Mouse (Mus musculus): ENCODE measurements around the gene Tmigd1. TPM values are rescaled to one million over a fixed set of nuclear protein-coding genes. Genes with fewer than 3 reads are reported as not detected.

Gene Tmigd1
- total and polyA plus RNA-seq, 3 experiments = 0.16 to 0.57 (median 0.47) TPM

DNA sequence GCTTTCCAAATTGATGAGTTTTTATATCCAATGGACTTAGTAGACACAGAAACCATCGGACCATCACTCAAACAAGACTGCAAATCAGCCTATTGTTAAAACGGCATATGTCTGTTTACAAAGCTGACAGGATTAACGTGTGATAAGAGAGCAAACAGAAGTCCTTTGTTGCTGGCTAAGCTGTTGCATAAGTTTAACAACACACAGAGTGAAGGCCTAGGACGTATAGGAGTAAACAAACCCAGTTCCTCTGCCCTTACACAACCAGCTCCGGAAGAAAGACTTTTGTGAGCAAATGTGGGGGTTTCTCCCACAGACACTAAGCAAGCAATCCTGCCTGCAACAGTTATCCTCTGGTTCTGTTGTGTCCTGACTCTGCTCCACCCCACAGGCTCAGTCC lies 17.5 kb upstream of the Tmigd1 start:
- 54% methylated on average over 5 of the region's 5 CpGs for WGBS
- intact Hi-C loops (cut with DNase I) = no loop called here
- TF ChIP-seq CTCF (IDR thresholded peaks at IDR 0.05) = no peak
- no peak for TF ChIP-seq POLR2A (IDR thresholded peaks at IDR 0.05; ENCODE audit: insufficient read depth, low read depth, low read length)
- TF ChIP-seq EP300 (IDR thresholded peaks at IDR 0.05; ENCODE audit: insufficient read depth, low read depth, low read length) = no peak

DNA sequence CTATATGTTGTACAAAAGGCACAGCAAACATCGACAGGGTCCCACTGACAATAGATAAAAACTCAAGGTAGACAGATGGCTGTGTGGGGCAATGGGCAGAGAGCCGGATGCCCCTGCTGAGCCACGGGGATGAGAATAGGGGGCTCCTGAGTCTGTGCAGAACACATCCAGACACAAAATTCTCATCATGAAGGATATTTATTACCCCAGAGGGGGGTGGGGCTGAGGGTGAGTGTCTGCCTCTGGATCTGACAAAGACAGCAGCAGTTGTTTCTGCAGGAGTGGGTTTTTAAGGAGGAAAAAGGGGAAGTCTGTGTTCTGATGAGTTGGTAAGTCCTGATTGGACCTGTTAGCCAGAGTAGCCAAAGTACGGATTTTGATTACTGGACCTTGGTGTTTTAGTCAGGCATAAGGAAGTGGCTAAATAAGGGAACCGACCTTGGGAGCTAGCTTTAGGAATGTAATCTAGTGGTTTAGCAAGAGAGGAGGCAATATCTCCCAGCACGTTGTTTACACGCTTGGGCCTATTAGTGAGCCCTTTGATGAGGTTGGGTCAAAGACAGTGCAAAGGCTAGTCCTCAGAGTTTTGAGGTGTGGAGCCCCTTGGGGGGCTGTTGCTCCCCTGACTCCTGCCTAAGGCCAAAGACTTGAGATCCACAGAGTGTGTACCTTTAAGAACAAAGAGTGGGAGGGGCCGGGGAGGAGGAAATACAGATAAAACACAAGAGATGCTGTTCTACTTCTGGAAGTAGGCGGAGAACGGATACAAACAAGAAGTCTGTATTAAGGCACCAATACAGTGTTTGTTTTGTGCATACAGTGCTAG lies 12.4 kb upstream of the Tmigd1 start:
- DNase-seq = peak; percentile 59 to 64
- 32% methylated on average over 10 of the region's 10 CpGs for WGBS
- Histone ChIP-seq H3K4me3 (no peak overlapping the region), H3K4me1 (ENCODE audit: control insufficient read depth, insufficient read depth, low read length) (peaks cover 20% of the 10 kb centered on the region), H3K27ac (peak overlapping the region; percentile 51), H3K9ac (ENCODE audit: low read depth, low read length) (peak overlapping the region; percentile 46; the same call in 1 of the 2 replicates), H3K27me3 (ENCODE audit: control insufficient read depth, insufficient read depth, low read length) (no peaks in the 10 kb centered on the region), H3K36me3 (ENCODE audit: control insufficient read depth, insufficient read depth, low read length) (peaks cover 5% of the 10 kb centered on the region), H3K79me2 (replicated peaks; ENCODE audit: control insufficient read depth, insufficient read depth, low read length) (no peaks in the 10 kb centered on the region)
- intact Hi-C loops (cut with DNase I) = loop anchor here (5.0 kb wide), 1 partner anchor 212 kb away; the partner anchor contains the start of gene Trarg1
- TF ChIP-seq CTCF (IDR thresholded peaks at IDR 0.05) = no peak
- TF ChIP-seq POLR2A (IDR thresholded peaks at IDR 0.05; ENCODE audit: insufficient read depth, low read depth, low read length) = peak; percentile 56; the same call in 1 of the 2 replicates
- no peak for TF ChIP-seq EP300 (IDR thresholded peaks at IDR 0.05; ENCODE audit: insufficient read depth, low read depth, low read length)

More for the DNA sequence above, 17.5 kb upstream of the Tmigd1 start:
- Histone ChIP-seq H3K36me3 (ENCODE audit: control insufficient read depth, insufficient read depth, low read length) (no peaks in the 10 kb centered on the region; the same call in 1 of the 2 replicates), H3K4me3 (no peak overlapping the region), H3K79me2 (replicated peaks; ENCODE audit: control insufficient read depth, insufficient read depth, low read length) (no peaks in the 10 kb centered on the region), H3K27me3 (ENCODE audit: control insufficient read depth, insufficient read depth, low read length) (no peaks in the 10 kb centered on the region), H3K4me1 (ENCODE audit: control insufficient read depth, insufficient read depth, low read length) (no peaks in the 10 kb centered on the region), H3K27ac (no peak overlapping the region), H3K9ac (ENCODE audit: low read depth, low read length) (no peak overlapping the region)
- no peak for DNase-seq

DNA sequence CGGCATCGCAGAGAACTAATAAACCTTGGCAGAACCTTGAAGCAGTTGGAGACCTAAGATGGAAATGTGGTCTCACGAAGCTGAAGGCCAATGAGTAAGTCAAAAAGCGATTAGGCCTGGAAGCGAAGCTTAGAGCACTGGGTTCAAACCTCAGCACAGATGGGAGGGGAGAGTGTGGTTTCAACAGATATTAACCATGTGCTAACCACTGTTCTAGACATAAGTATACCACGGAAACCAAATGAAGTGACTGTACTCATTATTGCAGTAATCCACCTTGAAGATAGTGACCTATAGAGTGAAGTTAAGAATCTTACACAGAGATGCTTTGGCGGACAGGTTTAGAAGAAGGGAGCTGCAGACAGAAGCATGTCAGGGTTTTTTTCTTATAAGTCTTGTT lies 10.8 kb upstream of the Tmigd1 start:
- TF ChIP-seq POLR2A (IDR thresholded peaks at IDR 0.05; ENCODE audit: insufficient read depth, low read depth, low read length) (no peak), CTCF (IDR thresholded peaks at IDR 0.05) (no peak), EP300 (IDR thresholded peaks at IDR 0.05; ENCODE audit: insufficient read depth, low read depth, low read length) (no peak)
- Histone ChIP-seq H3K79me2 (replicated peaks; ENCODE audit: control insufficient read depth, insufficient read depth, low read length) (no peaks in the 10 kb centered on the region), H3K27me3 (ENCODE audit: control insufficient read depth, insufficient read depth, low read length) (no peaks in the 10 kb centered on the region), H3K36me3 (ENCODE audit: control insufficient read depth, insufficient read depth, low read length) (peaks cover 5% of the 10 kb centered on the region), H3K27ac (peak overlapping the region; percentile 51; the same call in 1 of the 2 replicates), H3K4me1 (ENCODE audit: control insufficient read depth, insufficient read depth, low read length) (peaks cover 20% of the 10 kb centered on the region), H3K9ac (ENCODE audit: low read depth, low read length) (no peak overlapping the region), H3K4me3 (no peak overlapping the region)
- WGBS = 65% methylated on average over 7 of the region's 7 CpGs
- intact Hi-C loops (cut with DNase I) = loop anchor here (5.0 kb wide), 1 partner anchor 214 kb away; the partner anchor contains the start of gene Trarg1
- no peak for DNase-seq

DNA sequence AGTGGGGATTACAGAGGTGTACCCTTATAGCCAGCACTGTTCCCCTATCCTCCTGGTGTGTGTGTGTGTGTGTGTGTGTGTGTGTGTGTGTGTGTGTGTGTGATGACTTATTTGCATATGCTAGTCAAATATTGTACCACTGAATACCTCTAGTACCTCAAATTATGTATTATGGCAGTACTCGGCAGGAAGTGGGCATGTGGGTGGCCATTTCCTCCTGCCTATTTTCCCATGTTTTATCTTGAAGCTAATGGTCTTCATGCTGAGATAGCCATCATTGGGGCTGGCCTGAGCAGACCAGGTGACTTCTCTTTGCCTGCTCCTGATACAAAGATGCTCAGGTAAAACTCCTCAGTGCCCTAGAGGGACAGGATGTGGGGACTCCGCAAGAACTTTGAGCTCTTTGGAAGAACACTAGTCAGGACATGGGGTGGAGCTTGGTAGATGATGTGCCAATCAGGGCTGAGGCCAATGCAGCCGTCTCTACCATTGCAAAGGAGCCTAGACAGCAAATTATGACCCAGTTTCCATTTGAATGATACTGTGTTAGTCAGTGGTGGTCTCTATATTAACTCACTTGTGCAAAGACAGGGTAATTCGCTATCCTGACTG lies 10.1 kb upstream of the Tmigd1 start:
- TF ChIP-seq POLR2A (IDR thresholded peaks at IDR 0.05; ENCODE audit: insufficient read depth, low read depth, low read length) (no peak), EP300 (IDR thresholded peaks at IDR 0.05; ENCODE audit: insufficient read depth, low read depth, low read length) (no peak), CTCF (IDR thresholded peaks at IDR 0.05) (no peak)
- Histone ChIP-seq H3K9ac (ENCODE audit: low read depth, low read length) (no peak overlapping the region), H3K36me3 (ENCODE audit: control insufficient read depth, insufficient read depth, low read length) (peaks cover 5% of the 10 kb centered on the region), H3K27ac (peak overlapping the region; percentile 20; the same call in 1 of the 2 replicates), H3K4me3 (no peak overlapping the region), H3K27me3 (ENCODE audit: control insufficient read depth, insufficient read depth, low read length) (no peaks in the 10 kb centered on the region), H3K79me2 (replicated peaks; ENCODE audit: control insufficient read depth, insufficient read depth, low read length) (no peaks in the 10 kb centered on the region), H3K4me1 (ENCODE audit: control insufficient read depth, insufficient read depth, low read length) (peaks cover 20% of the 10 kb centered on the region)
- DNase-seq = no peak
- intact Hi-C loops (cut with DNase I) = loop anchor here (5.0 kb wide), 1 partner anchor 215 kb away; the partner anchor contains the start of gene Trarg1
- WGBS = 74% methylated on average over 4 of the region's 4 CpGs

DNA sequence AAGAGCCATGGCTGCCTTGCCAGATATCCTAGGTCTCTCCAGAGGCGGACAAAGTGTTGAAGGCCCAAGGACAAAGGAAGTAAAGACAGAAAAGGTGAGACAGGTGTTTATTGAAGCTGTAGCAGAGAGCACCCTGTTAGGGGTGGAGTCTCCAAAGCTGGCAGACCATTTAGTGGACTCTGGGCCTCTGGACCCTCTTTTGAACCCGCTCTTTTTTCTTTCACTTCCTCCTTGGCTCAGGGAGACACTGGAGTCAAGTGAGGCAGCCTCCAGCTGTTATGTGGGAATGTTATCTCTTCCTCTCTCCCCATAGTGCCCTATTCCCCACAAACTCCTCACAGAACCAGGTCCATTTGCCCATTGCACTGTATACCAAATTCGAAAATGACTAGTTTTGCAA lies 9.0 kb upstream of the Tmigd1 start:
- TF ChIP-seq POLR2A (IDR thresholded peaks at IDR 0.05; ENCODE audit: insufficient read depth, low read depth, low read length) (no peak), CTCF (IDR thresholded peaks at IDR 0.05) (no peak), EP300 (IDR thresholded peaks at IDR 0.05; ENCODE audit: insufficient read depth, low read depth, low read length) (no peak)
- peaks cover 5% of the 10 kb centered on the region for H3K36me3 ChIP-seq (ENCODE audit: control insufficient read depth, insufficient read depth, low read length)
- intact Hi-C loops (cut with DNase I) = loop anchor here (5.0 kb wide), 1 partner anchor 216 kb away; the partner anchor contains the start of gene Trarg1
- H3K79me2 ChIP-seq (replicated peaks; ENCODE audit: control insufficient read depth, insufficient read depth, low read length) = no peaks in the 10 kb centered on the region
- 38% methylated on average over 3 of the region's 3 CpGs for WGBS
- H3K27me3 ChIP-seq (ENCODE audit: control insufficient read depth, insufficient read depth, low read length) = no peaks in the 10 kb centered on the region
- no peak overlapping the region for H3K9ac ChIP-seq (ENCODE audit: low read depth, low read length)
- H3K27ac ChIP-seq = peak overlapping the region; percentile 73
- peaks cover 20% of the 10 kb centered on the region for H3K4me1 ChIP-seq (ENCODE audit: control insufficient read depth, insufficient read depth, low read length)
- H3K4me3 ChIP-seq = no peak overlapping the region
- no peak for DNase-seq
